Mouse (Mus musculus) retina, postnatal 1 day (tissue): Measurements from ENCODE around the gene Tpr.

ENCODE experiments used
- DNase-seq: peaks from one replicate; pipeline ENCODE4 v3.0.0-alpha.2; 2012

Tpr gene

GRCm38 (mm10) chr1:150392638-150393487 lies at the start of gene Tpr, which contains the start of gene Odr4:
Gene Tpr (plus strand): TSS chr1:150392838.
Gene Odr4 (minus strand): TSS chr1:150393080.
- peak; percentile 99 for DNase-seq

- DNase-seq: no peak
These were observed 31.8 kb upstream of the Tpr start for GRCm38 (mm10) chr1:150360864-150361263.

- peak; percentile 31 for DNase-seq
These were observed 19.7 kb upstream of the Tpr start for GRCm38 (mm10) chr1:150372895-150373294.

GRCm38 (mm10) chr1:150374247-150374646 lies 18.4 kb upstream of the Tpr start:
- no peak for DNase-seq

- DNase-seq: no peak
These were observed 8.5 kb upstream of the Tpr start for GRCm38 (mm10) chr1:150384138-150384537.

- no peak for DNase-seq
These were observed 5.1 kb upstream of the Tpr start for GRCm38 (mm10) chr1:150387572-150387971.

GRCm38 (mm10) chr1:150389390-150390129 lies 3.1 kb upstream of the Tpr start:
- DNase-seq: no peak

- peak; percentile 8 for DNase-seq
These were observed 554 bp upstream of the Tpr start for GRCm38 (mm10) chr1:150391931-150392637.

GRCm38 (mm10) chr1:150393488-150393852 lies 832 bp downstream of the Tpr start:
- DNase-seq: no peak

GRCm38 (mm10) chr1:150396001-150396400 lies 3.4 kb downstream of the Tpr start:
- no peak for DNase-seq

- no peak for DNase-seq
These were observed 11.3 kb downstream of the Tpr start for GRCm38 (mm10) chr1:150403914-150404313.

- no peak for DNase-seq
These were observed 11.9 kb downstream of the Tpr start for GRCm38 (mm10) chr1:150404555-150404954.

- DNase-seq: no peak
These were observed 14.6 kb downstream of the Tpr start for GRCm38 (mm10) chr1:150407285-150407684.

GRCm38 (mm10) chr1:150409996-150410395 lies 17.4 kb downstream of the Tpr start:
- no peak for DNase-seq

- no peak for DNase-seq
These were observed 23.4 kb downstream of the Tpr start for GRCm38 (mm10) chr1:150416006-150416405.

- no peak for DNase-seq
These were observed 25.8 kb downstream of the Tpr start for GRCm38 (mm10) chr1:150418426-150418825.

- DNase-seq: no peak
These were observed 33.0 kb downstream of the Tpr start for GRCm38 (mm10) chr1:150425665-150426064.

GRCm38 (mm10) chr1:150426216-150426615 lies 33.6 kb downstream of the Tpr start:
- DNase-seq: no peak

- no peak for DNase-seq
These were observed 46.0 kb downstream of the Tpr start for GRCm38 (mm10) chr1:150438641-150439040.

- no peak for DNase-seq
These were observed 49.1 kb downstream of the Tpr start for GRCm38 (mm10) chr1:150441731-150442130.

- no peak for DNase-seq
These were observed 66.3 kb downstream of the Tpr start for GRCm38 (mm10) chr1:150458977-150459376.

GRCm38 (mm10) chr1:150459599-150459998 lies 67.0 kb downstream of the Tpr start:
- DNase-seq: no peak

GRCm38 (mm10) chr1:150460595-150460994 lies 68.0 kb downstream of the Tpr start:
- no peak for DNase-seq
